Mouse (Mus musculus) lung, postnatal 14 days (tissue): Measurements from ENCODE around the gene Dtx3l.
"Not testable (repeated sequence)": the region's sequence is repeated elsewhere in the genome, so short reads cannot be mapped to it uniquely, and the experiment has no call there.

Source experiments
- DNase-seq: peaks from one replicate; pipeline ENCODE4 v3.0.0; 2021

Gene Dtx3l

GRCm38 (mm10) chr16:35923546-35924198 is 15.3 kb downstream of the Dtx3l start:
- DNase-seq, result no peak

DNA sequence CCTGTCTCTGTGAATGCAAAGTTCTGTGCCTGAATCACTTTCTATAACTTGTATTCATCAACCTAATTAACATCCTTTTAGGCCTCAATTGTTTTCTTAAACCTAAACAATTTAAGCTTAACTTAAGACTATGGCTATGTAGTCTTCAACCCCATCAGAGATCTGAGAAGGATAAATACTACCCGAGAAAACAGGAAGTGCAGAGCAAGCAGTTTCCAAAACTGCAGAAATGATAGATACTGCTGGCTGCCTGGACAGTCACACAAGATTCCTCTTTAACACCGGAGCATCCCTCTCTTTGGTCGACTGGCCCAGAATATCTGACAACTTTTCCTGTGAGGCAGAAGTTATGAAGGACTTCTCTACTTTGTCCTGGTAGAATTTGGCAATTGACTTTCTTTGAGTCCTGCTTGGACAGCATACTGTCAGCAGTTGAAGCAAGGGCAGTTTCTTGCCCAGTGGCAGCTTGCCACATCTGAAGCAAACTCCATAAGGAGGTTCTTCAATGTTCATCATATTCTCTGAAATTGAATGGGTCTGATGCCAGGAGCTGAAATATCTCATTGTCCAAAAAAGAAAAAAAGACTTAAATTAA is 16.6 kb downstream of the Dtx3l start:
- DNase-seq, result no peak

- no peak for DNase-seq
Measured at GRCm38 (mm10) chr16:35921676-35922235, 17.2 kb downstream of the Dtx3l start.

DNA sequence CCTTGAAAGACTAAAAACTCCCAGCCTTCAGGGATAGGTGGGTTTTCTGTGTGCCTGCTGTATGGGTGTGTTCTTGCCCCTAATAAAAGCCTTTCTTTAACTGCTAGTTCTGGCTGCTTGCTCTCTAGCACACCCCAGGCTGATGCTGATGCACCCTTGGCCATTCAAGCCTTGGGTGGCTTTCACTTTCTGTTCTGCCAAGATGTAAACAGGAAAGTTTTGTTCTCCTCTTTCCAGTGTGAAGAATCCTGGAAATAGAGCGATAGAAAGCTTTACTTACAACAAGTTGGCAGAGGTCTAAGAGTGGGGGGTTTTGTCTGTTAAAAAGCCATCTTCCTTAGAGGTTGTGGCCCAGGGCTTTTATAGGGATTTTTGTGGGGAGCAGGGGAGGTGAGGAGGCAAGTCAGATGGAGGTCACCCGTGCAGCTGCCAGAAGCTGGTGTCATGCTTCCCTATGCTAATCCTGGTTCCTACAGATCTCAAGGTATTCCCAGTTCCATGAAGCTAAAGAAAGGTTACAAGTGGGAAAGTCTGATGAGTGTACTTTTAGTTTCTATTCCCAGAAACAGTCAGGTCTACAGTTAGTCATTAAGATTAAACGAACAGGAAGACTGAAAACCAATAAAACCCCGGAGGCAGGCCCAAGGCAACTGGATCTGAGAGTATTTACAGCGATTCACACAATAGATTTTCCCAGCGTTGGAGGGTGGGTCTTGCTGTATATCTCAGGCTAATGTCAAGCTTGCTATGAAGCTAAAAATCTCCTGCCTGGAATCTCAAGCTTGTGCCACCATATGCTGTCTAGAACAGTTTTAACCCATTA is 20.0 kb downstream of the Dtx3l start:
- peak; percentile 18 for DNase-seq

DNA sequence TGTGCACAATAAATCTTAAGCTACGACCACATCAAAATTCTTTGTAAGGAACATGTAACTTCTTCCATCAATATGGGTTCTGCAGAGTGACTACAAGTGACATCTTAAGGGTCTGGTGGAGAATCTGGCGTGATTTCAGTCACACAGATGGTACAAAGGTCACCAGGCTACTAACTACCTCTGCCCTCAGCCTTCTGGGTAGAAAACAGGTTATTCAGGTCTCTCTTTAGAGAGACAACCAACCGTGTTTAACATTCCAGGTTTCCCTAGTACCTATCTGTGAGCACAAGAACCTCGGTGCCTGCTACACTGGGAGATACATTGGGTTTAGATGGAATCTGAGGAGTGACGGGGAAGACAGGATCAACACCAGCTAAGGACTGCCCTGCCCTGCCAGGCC is 24.6 kb downstream of the Dtx3l start:
- no peak for DNase-seq

GRCm38 (mm10) chr16:35913526-35913925 is 25.4 kb downstream of the Dtx3l start:
- DNase-seq, result peak; percentile 10

GRCm38 (mm10) chr16:35911449-35911848 is 27.5 kb downstream of the Dtx3l start:
- DNase-seq, result no peak

DNA sequence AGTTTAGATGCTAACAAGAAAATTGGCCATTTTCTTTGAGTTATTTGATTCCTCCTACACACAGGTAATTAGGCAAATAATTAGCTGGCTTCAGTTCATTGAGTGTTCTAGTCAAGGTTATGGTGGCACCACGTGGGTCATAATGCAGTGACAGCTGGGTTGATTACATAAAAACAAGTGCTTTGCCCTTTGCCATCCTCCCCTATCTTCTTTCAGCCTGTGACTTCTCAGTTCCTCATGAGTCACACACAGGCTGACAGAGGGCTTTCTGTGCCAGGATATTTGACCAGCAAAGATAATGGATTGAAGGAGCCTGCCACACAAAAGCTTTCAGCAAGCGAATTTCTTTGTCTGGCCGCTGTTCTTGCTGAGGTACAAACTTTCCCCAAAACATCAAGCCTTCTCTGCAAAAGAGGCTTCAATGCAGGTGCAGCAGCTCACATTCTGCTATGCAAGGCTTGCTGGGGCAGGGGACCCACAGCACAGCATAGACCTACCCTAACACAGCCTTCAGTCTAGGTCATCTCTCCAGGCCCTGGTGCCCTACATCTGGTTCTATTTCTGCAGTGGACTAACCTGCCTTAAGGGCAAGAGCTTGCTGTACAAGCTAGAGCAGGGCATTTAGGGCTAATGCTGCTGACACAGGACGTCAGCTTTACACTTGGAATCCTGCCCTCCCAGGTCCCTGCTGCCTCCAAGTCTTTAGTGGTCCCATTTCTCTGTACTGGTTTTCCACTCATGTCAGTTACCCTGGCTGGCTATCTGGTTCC is 31.3 kb downstream of the Dtx3l start:
- no peak for DNase-seq

DNA sequence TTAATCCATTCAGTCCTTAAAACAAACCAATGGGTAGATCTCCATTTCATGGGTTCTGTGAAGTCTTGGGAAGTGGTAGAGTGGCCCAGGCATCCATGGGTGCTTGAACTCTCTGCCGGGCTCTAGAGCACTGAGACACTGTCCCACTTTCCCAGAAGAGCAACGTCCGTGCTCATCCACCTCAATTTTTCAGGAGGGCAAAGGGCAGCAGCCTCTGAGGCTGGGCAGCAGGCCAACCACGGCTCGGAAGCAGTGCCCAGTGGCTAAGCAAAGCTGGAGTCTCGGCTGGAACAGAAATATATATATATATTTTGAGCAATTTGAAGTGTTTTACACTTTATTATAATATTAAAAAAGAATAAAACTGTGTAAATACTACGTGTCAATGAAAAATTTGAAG is 32.1 kb downstream of the Dtx3l start:
- DNase-seq, result no peak

- DNase-seq, result no peak
Measured at GRCm38 (mm10) chr16:35905819-35906485, 33.0 kb downstream of the Dtx3l start.

DNA sequence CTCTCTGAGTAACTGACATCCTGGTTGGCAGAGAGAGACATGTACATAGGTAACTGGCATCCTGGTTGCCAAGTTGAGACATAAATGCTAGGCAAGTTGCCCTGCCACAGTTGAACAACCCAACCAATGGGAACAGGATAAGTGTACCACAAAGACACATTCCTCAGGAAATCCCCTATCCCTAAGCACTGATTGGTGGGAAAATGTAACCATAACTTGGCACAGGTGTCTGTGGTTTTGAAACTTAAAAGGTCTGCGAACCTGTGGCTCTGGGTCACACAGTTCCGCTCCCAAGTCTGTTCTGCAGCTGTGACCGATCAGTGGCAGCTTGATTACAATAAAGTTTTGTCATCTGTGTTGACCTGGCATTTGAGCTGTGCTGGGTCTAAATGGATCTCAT is 33.6 kb downstream of the Dtx3l start:
- no peak for DNase-seq

- no peak for DNase-seq
Measured at GRCm38 (mm10) chr16:35904121-35904736, 34.7 kb downstream of the Dtx3l start.

DNA sequence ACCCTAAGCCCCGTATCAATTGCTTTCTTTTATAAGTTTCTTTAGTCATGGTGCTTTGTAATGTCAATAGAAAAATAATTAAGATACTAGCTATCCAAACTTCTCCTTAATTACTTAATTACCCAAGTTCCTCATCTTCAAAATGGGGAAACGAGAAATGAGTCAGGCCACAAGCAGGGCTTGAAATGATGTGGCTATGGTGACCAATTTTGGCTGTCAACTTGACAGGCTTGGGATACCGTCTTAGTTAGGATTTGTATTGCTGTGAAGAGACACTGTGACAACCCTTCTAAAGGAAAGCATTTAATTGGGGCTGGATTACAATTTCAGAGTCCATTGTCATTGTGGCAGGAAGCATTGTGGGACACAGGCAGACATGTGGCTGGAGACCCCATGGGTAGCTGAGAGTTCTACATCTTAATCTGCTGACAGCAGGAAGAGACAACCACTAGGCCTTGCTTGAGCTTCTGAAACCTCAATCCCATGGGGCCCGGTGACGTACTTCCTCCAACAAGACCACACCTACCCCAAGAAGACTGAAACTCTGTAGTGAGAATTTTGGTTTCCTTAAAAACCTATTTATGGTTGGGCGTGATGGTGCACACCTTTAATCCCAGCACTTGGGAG is 35.8 kb downstream of the Dtx3l start:
- no peak for DNase-seq

DNA sequence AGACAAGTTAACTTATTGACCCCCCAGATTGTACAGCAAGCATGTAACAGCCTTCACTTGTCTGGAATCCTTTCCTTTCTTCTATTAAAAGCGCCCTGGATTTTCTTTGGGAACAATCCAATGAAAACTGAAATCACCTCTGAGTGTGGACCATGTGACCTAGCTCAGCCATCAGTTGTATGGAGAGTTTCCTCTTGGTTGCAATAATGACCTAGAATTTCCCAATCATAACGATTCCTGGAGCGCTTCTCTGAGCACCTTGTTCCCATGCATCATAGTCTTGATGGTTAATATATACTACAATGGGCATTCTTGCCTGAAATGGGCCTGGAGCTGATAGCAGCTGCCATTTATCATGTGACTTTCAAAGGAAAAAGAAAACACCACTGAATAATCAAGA is 38.4 kb downstream of the Dtx3l start:
- DNase-seq, result no peak

GRCm38 (mm10) chr16:35894997-35895396 is 44.0 kb downstream of the Dtx3l start:
- no peak for DNase-seq

GRCm38 (mm10) chr16:35891603-35892002 is 47.3 kb downstream of the Dtx3l start:
- not testable (repeated sequence) for DNase-seq

- DNase-seq, result no peak
Measured at GRCm38 (mm10) chr16:35890645-35891044, 48.3 kb downstream of the Dtx3l start.

DNA sequence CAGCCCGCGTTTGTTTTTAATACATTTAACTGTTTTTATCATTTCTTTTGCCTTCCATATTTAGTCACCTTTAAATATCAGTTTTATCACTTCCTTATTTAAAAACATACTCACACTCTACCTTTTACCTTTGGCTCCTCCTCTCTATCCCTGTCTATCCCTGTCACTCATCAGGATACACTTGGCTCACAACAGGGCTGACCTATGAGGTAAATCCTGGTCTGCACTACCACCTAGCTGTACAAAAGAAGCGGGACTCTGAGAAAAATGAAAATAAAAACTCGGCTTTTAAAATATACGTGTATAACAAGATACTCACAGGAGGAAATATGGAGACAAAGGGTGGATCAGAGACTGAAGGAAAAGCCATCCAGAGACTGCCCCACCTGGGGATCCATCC is 50.0 kb downstream of the Dtx3l start:
- DNase-seq, result no peak

DNA sequence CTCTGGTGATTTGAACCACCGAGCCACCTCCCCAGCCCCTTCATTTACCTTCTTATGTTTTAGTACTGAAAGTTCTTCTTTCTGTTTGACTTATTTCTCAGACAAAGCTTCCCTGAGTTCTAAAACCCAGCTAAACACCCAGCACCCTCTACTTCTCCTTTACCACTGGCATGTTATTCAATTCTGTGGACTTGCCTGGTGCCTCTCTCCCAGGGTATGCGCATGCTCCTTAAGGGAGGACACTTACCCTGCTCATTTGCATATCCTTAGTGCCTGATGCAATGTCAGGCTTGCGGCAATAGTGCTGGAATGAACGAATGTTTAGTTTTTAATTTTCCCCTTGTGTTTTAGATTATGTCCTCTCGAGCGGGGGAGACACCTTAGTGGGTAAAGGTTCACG is 50.8 kb downstream of the Dtx3l start:
- no peak for DNase-seq
